Mouse (Mus musculus): ENCODE results near the gene Olfr1501. TPM values are rescaled to one million over a fixed set of nuclear protein-coding genes. Genes with fewer than 3 reads are reported as not detected.

Olfr1501 gene
- polyA plus RNA-seq (2014; fragmentation: Illumina TruSeq; extraction: RNeasy Lipid Tissue Mini Kit (QIAGEN cat#74804)), result not detected

GRCm38 (mm10) chr19:13850592-13850991, at the start of gene Olfr1501:
TSS of gene Olfr1501 (minus strand) at chr19:13850692.

GRCm38 (mm10) chr19:13897828-13898227, 47.3 kb upstream of the Olfr1501 start, which contains the start of gene Olfr1504:
TSS of gene Olfr1504 (minus strand) at chr19:13897928.

GRCm38 (mm10) chr19:13861495-13861894, 11.0 kb upstream of the Olfr1501 start, which contains the start of gene Olfr1502:
TSS of gene Olfr1502 (plus strand) at chr19:13861795.

GRCm38 (mm10) chr19:13830388-13830787, 20.1 kb downstream of the Olfr1501 start, which contains the start of gene Olfr1500:
TSS of gene Olfr1500 (minus strand) at chr19:13830488.

GRCm38 (mm10) chr19:13819347-13819746, 31.1 kb downstream of the Olfr1501 start, which contains the start of gene Olfr1499:
TSS of gene Olfr1499 (minus strand) at chr19:13819447.

GRCm38 (mm10) chr19:13798102-13798501, 52.4 kb downstream of the Olfr1501 start, which contains the start of gene Olfr1497:
TSS of gene Olfr1497 (minus strand) at chr19:13798202.

Other genes starting within 250 kb of the Olfr1501 start
- not detected for gene Olfr1487, start 233.3 kb downstream of the Olfr1501 start, polyA plus RNA-seq (2014; fragmentation: Illumina TruSeq; extraction: RNeasy Lipid Tissue Mini Kit (QIAGEN cat#74804))
- not detected for gene Olfr1489, start 219.1 kb downstream of the Olfr1501 start, polyA plus RNA-seq (2014; fragmentation: Illumina TruSeq; extraction: RNeasy Lipid Tissue Mini Kit (QIAGEN cat#74804))
- gene Olfr1490, start 199.6 kb downstream of the Olfr1501 start, polyA plus RNA-seq (2014; fragmentation: Illumina TruSeq; extraction: RNeasy Lipid Tissue Mini Kit (QIAGEN cat#74804)), result not detected
- gene Olfr1491, start 153.4 kb downstream of the Olfr1501 start, polyA plus RNA-seq (2014; fragmentation: Illumina TruSeq; extraction: RNeasy Lipid Tissue Mini Kit (QIAGEN cat#74804)), result not detected
- gene Olfr1493-ps1, start 127.4 kb downstream of the Olfr1501 start, polyA plus RNA-seq (2014; fragmentation: Illumina TruSeq; extraction: RNeasy Lipid Tissue Mini Kit (QIAGEN cat#74804)), result not detected
- not detected for gene Olfr1494, start 111.0 kb downstream of the Olfr1501 start, polyA plus RNA-seq (2014; fragmentation: Illumina TruSeq; extraction: RNeasy Lipid Tissue Mini Kit (QIAGEN cat#74804))
- gene Olfr1495, start 86.1 kb downstream of the Olfr1501 start, polyA plus RNA-seq (2014; fragmentation: Illumina TruSeq; extraction: RNeasy Lipid Tissue Mini Kit (QIAGEN cat#74804)), result not detected
- gene Olfr1496, start 72.8 kb downstream of the Olfr1501 start, polyA plus RNA-seq (2014; fragmentation: Illumina TruSeq; extraction: RNeasy Lipid Tissue Mini Kit (QIAGEN cat#74804)), result not detected
- gene Olfr1497, start 52.5 kb downstream of the Olfr1501 start, polyA plus RNA-seq (2014; fragmentation: Illumina TruSeq; extraction: RNeasy Lipid Tissue Mini Kit (QIAGEN cat#74804)), result not detected
- not detected for gene Olfr1499, start 31.2 kb downstream of the Olfr1501 start, polyA plus RNA-seq (2014; fragmentation: Illumina TruSeq; extraction: RNeasy Lipid Tissue Mini Kit (QIAGEN cat#74804))
- gene Olfr1500, start 20.2 kb downstream of the Olfr1501 start, polyA plus RNA-seq (2014; fragmentation: Illumina TruSeq; extraction: RNeasy Lipid Tissue Mini Kit (QIAGEN cat#74804)), result not detected
- not detected for gene Olfr1502, start 11.1 kb upstream of the Olfr1501 start, polyA plus RNA-seq (2014; fragmentation: Illumina TruSeq; extraction: RNeasy Lipid Tissue Mini Kit (QIAGEN cat#74804))
- not detected for gene Olfr1504, start 47.2 kb upstream of the Olfr1501 start, polyA plus RNA-seq (2014; fragmentation: Illumina TruSeq; extraction: RNeasy Lipid Tissue Mini Kit (QIAGEN cat#74804))
- gene Olfr1505, start 62.8 kb upstream of the Olfr1501 start, polyA plus RNA-seq (2014; fragmentation: Illumina TruSeq; extraction: RNeasy Lipid Tissue Mini Kit (QIAGEN cat#74804)), result not detected

Measured in ovary, adult 10 weeks (tissue).